Mouse (Mus musculus): ENCODE data around the gene Sval3.

The Sval3 gene

GRCm38 (mm10) chr6:41967840-41968239 lies at the start of gene Sval3:
TSS of gene Sval3 (plus strand) at chr6:41968140.
- in situ Hi-C loops (cut with MboI): no loop called here

GRCm38 (mm10) chr6:41951330-41951729 lies 16.6 kb upstream of the Sval3 start, which contains the start of gene Sval1:
TSS of gene Sval1 (plus strand) at chr6:41951630.
- in situ Hi-C loops (cut with MboI): no loop called here

All from mature B cell (primary cell).